Mouse (Mus musculus): ENCODE results near the gene Slc38a10.

Gene Slc38a10

DNA sequence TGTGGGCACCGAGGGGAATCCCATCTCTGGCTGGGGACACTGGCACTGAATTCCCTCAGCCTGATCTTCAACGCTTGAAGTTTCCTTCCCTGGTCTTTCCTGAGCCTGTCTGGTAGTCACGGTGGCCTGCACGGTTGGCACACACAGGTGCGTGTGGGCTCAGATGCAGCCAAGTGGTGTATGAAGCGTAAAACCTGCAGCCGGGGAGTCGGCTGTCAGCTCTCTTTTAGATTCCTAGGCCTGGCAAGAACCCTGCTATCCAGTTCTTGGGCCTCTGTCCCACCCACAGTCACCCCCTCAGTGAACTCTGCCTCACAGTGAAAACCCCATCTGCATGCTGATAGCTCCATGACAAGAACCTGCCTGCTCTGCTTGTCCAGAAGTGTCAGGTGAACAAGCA is 90.5 kb downstream of the Slc38a10 start:
- DNase-seq (ENCODE audit: low read depth, low spot score) = no peak

DNA sequence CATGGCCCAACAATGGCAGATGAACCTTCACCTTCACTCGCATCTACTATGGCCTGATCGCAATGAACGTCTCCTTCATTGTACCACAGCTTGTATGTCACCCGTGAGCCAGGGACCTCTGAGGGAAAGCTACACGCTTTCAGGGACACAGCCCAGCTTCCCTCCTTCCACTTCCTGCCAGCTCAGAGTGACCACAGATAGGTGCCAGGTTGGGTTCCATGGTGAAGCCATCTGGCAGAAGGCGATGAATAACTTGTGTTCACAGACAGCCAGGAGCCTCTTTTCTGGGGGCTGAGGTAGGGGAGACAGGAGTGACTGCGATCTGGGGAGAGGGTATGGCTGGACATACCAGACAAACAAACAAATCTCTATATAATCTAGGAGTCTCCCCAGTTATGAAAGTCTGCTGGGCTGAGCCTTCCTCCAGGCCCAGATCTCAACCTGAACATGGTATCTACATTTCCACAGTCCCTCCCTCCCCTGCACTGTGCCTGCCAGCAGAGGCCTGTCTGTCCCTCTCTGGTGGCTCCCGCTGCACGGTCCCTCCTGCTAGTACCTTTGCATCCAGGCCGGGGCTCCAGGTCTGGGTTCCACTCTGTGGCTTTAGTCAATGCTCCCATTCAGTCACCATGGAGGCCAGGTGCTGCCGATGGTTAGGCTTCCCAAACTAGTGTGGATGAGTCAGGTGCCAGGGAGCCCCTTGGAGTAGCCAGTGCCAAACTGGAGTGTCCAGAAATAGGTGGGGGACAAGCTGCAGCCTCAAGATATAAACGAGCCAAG is 95.0 kb downstream of the Slc38a10 start:
- DNase-seq (ENCODE audit: low read depth, low spot score) = no peak
